ENCODE assay signal across 15 mouse cellular contexts in genomic region chr2:153549486-153549885, GRCm38 (mm10). TPM values are rescaled to one million over a fixed set of nuclear protein-coding genes. Genes with fewer than 3 reads are reported as not detected.
A peak's percentile ranks its signal among the peaks of the same experiment; 100 is the strongest.
DNase-seq lines count a peak whose midpoint lies in the region; ATAC-seq and TF ChIP-seq lines count a peak whose summit lies in the region.
"Had no signal": no experiment of that assay in that cellular context is flagged by ENCODE, and none has a peak within 500 bp of the region (broad histone marks: within the 10 kb centered on the region; RNA-seq: fewer than 3 reads in every experiment).

No protein-coding gene starts in this region.

- no peaks in the 10 kb centered on the region for H3K9me3 ChIP-seq in hindbrain, embryonic 10.5 days
- H3K9me3 ChIP-seq in hindbrain, embryonic 11.5 days (ENCODE audit: control insufficient read depth, low read length): no peaks in the 10 kb centered on the region
- no peaks in the 10 kb centered on the region for H3K9me3 ChIP-seq in G1E (replicated peaks)
- H3K9me3 ChIP-seq in liver, embryonic 13.5 days (replicated peaks): no peaks in the 10 kb centered on the region
- H3K9me3 ChIP-seq: embryonic facial prominence, embryonic 10.5 days had no signal

- peak overlapping the region; percentile 19; the same call in 1 of the 2 replicates for H3K27ac ChIP-seq in hindbrain, embryonic 10.5 days
- H3K27ac ChIP-seq in hindbrain, embryonic 11.5 days (ENCODE audit: low read depth, low read length): no peak overlapping the region
- H3K27ac ChIP-seq in liver, embryonic 13.5 days: peak overlapping the region; percentile 8; the same call in 1 of the 2 replicates

- H3K4me2 ChIP-seq in hindbrain, embryonic 11.5 days (replicated peaks; ENCODE audit: low read depth, low read length): no peak overlapping the region
- H3K4me2 ChIP-seq in liver, embryonic 13.5 days: 0 out of 2 replicates have a peak overlapping the region, but pooled peaks have one; percentile 2

- no peak for DNase-seq in hindbrain, embryonic 10.5 days (ENCODE audit: low spot score)
- DNase-seq in hindbrain, embryonic 11.5 days (ENCODE audit: low spot score): no peak
- no peak for DNase-seq in G1E (ENCODE audit: low spot score)
- peak; percentile 46 to 68 for DNase-seq in adrenal gland, postnatal 36 days
- DNase-seq in liver, embryonic 13.5 days: peak; percentile 44
- no peak for DNase-seq in cerebellum, adult 9-11 months
- no peak for DNase-seq in lung, postnatal 10 days
- DNase-seq: kidney, postnatal 4 days had no signal

- 81% methylated on average over 8 of the region's 8 CpGs for WGBS in hindbrain, embryonic 10.5 days
- WGBS in hindbrain, embryonic 11.5 days: 78% methylated on average over 8 of the region's 8 CpGs
- 39% methylated on average over 8 of the region's 8 CpGs for WGBS in liver, embryonic 13.5 days (ENCODE audit: insufficient replicate concordance)

- no peak overlapping the region for H3K4me3 ChIP-seq in hindbrain, embryonic 10.5 days
- H3K4me3 ChIP-seq in hindbrain, embryonic 11.5 days (ENCODE audit: low read depth, low read length): no peak overlapping the region
- H3K4me3 ChIP-seq in G1E (ENCODE audit: low read depth, low read length): no peak overlapping the region
- no peak overlapping the region for H3K4me3 ChIP-seq in liver, embryonic 13.5 days (replicated peaks)
- H3K4me3 ChIP-seq: embryonic facial prominence, embryonic 10.5 days had no signal

- peaks cover 24% of the 10 kb centered on the region for H3K27me3 ChIP-seq in hindbrain, embryonic 10.5 days (ENCODE audit: insufficient read depth, poor library complexity, severe bottlenecking)
- no peaks in the 10 kb centered on the region for H3K27me3 ChIP-seq in hindbrain, embryonic 11.5 days (ENCODE audit: control insufficient read depth, insufficient read depth, low read length)
- peaks cover 72% of the 10 kb centered on the region for H3K27me3 ChIP-seq in G1E (ENCODE audit: insufficient read depth, low read length)
- H3K27me3 ChIP-seq in liver, embryonic 13.5 days: no peaks in the 10 kb centered on the region

- H3K9ac ChIP-seq in hindbrain, embryonic 11.5 days (ENCODE audit: low read depth, low read length): no peak overlapping the region
- H3K9ac ChIP-seq in liver, embryonic 13.5 days: peak overlapping the region; percentile 20; the same call in 1 of the 2 replicates

- no peak for ATAC-seq in hindbrain, embryonic 11.5 days (ENCODE audit: low FRiP score)
- 0 out of 2 replicates have a peak, but pooled peaks have one; percentile 15 for ATAC-seq in G1E (ENCODE audit: extremely low read depth, insufficient number of reproducible peaks, low FRiP score, poor library complexity, severe bottlenecking)
- peak; percentile 61 for ATAC-seq in liver, embryonic 13.5 days (ENCODE audit: low read depth)
- no peak for ATAC-seq in activated CD4-positive, CD25-positive, alpha-beta regulatory T cell, adult 4 months
- ATAC-seq: forebrain, embryonic 16.5 days had no signal

- H3K36me3 ChIP-seq in hindbrain, embryonic 10.5 days: no peaks in the 10 kb centered on the region
- no peaks in the 10 kb centered on the region for H3K36me3 ChIP-seq in hindbrain, embryonic 11.5 days (ENCODE audit: control insufficient read depth, insufficient read depth, low read length)
- no peaks in the 10 kb centered on the region for H3K36me3 ChIP-seq in G1E (replicated peaks)
- no peaks in the 10 kb centered on the region for H3K36me3 ChIP-seq in liver, embryonic 13.5 days
- H3K36me3 ChIP-seq: embryonic facial prominence, embryonic 10.5 days had no signal

- peaks cover 54% of the 10 kb centered on the region for H3K4me1 ChIP-seq in hindbrain, embryonic 10.5 days (replicated peaks)
- H3K4me1 ChIP-seq in hindbrain, embryonic 11.5 days (replicated peaks; ENCODE audit: control insufficient read depth, insufficient read depth, low read length): 0 out of 2 replicates have a peak, but pooled peaks cover 5% of the 10 kb centered on the region
- peaks cover 42% of the 10 kb centered on the region for H3K4me1 ChIP-seq in G1E (ENCODE audit: insufficient read depth, low read depth, low read length)
- peaks cover 66% of the 10 kb centered on the region for H3K4me1 ChIP-seq in liver, embryonic 13.5 days (replicated peaks)

- no peak for TF ChIP-seq CTCF in G1E (IDR thresholded peaks at IDR 0.05; ENCODE audit: low read depth, low read length)

RNA-seq across cellular contexts. Expression of gene Nol4l, which starts 19.7 kb away (rescaled TPM):
- 19.1 and 23.3 TPM in 2 replicates for polyA plus RNA-seq in hindbrain, embryonic 10.5 days (2016; fragmentation: Nextera tagmentation; extraction: Ambion mirVana)
- 26.0 and 26.7 TPM in 2 replicates for polyA plus RNA-seq in hindbrain, embryonic 11.5 days (2014; fragmentation: Nextera tagmentation; extraction: Ambion mirVana)
- total RNA-seq in G1E (2014; fragmentation: Nextera tagmentation) (39.2 and 45.3 TPM in 2 replicates), G1E (2017) (13.5 and 13.9 TPM in 2 replicates)
- polyA plus RNA-seq in G1E (2012): 19.8 and 23.4 TPM in 2 replicates
- 10 to 100 TPM; 12.8 to 13.3 TPM for total RNA-seq in adrenal gland, postnatal 36 days (2021)
- polyA plus RNA-seq in liver, embryonic 13.5 days (2015; fragmentation: Nextera tagmentation; extraction: Ambion mirVana): 5.3 and 5.4 TPM in 2 replicates
- 1 to 10 TPM; 2.7 to 3.5 TPM for polyA plus RNA-seq in activated CD4-positive, CD25-positive, alpha-beta regulatory T cell, adult 4 months (2017; shearing (Covaris generic))

RNA-seq across cellular contexts. Expression of gene 4930404H24Rik, which starts 56.9 kb away (rescaled TPM):
- not detected in 2 replicates for polyA plus RNA-seq in hindbrain, embryonic 10.5 days (2016; fragmentation: Nextera tagmentation; extraction: Ambion mirVana)
- not detected in 2 replicates for polyA plus RNA-seq in hindbrain, embryonic 11.5 days (2014; fragmentation: Nextera tagmentation; extraction: Ambion mirVana)
- total RNA-seq in G1E (2014; fragmentation: Nextera tagmentation) (not detected in 2 replicates), G1E (2017) (not detected in 2 replicates)
- not detected in 2 replicates for polyA plus RNA-seq in G1E (2012)
- total RNA-seq in adrenal gland, postnatal 36 days (2021): not detected
- polyA plus RNA-seq in liver, embryonic 13.5 days (2015; fragmentation: Nextera tagmentation; extraction: Ambion mirVana): not detected in 2 replicates
- polyA plus RNA-seq in activated CD4-positive, CD25-positive, alpha-beta regulatory T cell, adult 4 months (2017; shearing (Covaris generic)): not detected
- total RNA-seq: ES-E14; heart, postnatal 14 days; midbrain, postnatal 0 days had no signal
- polyA plus RNA-seq: embryonic facial prominence, embryonic 10.5 days; forebrain, embryonic 16.5 days; limb, embryonic 14.5 days; midbrain, postnatal 0 days had no signal

Comparison
In these comparisons a context has a peak if more than half of its experiments do, and no peak if none do; other contexts are left out.
1. DNase-seq: peak in adrenal gland, postnatal 36 days (2 of 2) and liver, embryonic 13.5 days (single experiment); none in hindbrain, embryonic 10.5 days (single experiment), hindbrain, embryonic 11.5 days (single experiment), G1E (single experiment), cerebellum, adult 9-11 months (single experiment) and lung, postnatal 10 days (single experiment).
2. ATAC-seq: peak in G1E (single experiment) and liver, embryonic 13.5 days (single experiment); none in hindbrain, embryonic 11.5 days (single experiment) and activated CD4-positive, CD25-positive, alpha-beta regulatory T cell, adult 4 months (single experiment).